Mouse (Mus musculus): ENCODE measurements at regions not wholly inside any gene's neighbourhood (a gene's known extent, or its start where the extent isn't known, plus 50 kb on each side); places are given as distances from the start of the nearest gene placed in this dataset.

- no peak for DNase-seq (ENCODE audit: extremely low read depth, insufficient read length, low spot score)
Observed at GRCm38 (mm10) chr2:6263565-6263964, 50.7 kb upstream of the Echdc3 start.

GRCm38 (mm10) chr2:6264085-6264783 is 51.4 kb upstream of the Echdc3 start:
- no peak for DNase-seq (ENCODE audit: extremely low read depth, insufficient read length, low spot score)

- DNase-seq (ENCODE audit: extremely low read depth, insufficient read length, low spot score), result no peak
Observed at GRCm38 (mm10) chr2:6265117-6265516, 52.3 kb upstream of the Echdc3 start.

GRCm38 (mm10) chr2:6267066-6267465 is 54.2 kb upstream of the Echdc3 start:
- DNase-seq (ENCODE audit: extremely low read depth, insufficient read length, low spot score), result no peak

- peak; percentile 69 for DNase-seq (ENCODE audit: extremely low read depth, insufficient read length, low spot score)
Observed at GRCm38 (mm10) chr2:6267537-6267936, 54.7 kb upstream of the Echdc3 start.

- DNase-seq (ENCODE audit: extremely low read depth, insufficient read length, low spot score), result peak; percentile 16
Observed at GRCm38 (mm10) chr2:6272514-6272913, 50.0 kb upstream of the Usp6nl start.

Measured in 3134 (cell line).